Mouse (Mus musculus): ENCODE results near the gene Pcp4l1. TPM values are rescaled to one million over a fixed set of nuclear protein-coding genes. Genes with fewer than 3 reads are reported as not detected.

The Pcp4l1 gene
- 16.3 TPM for polyA plus RNA-seq (2014; fragmentation: Illumina TruSeq; extraction: RNeasy Lipid Tissue Mini Kit (QIAGEN cat#74804); ENCODE audit: low read depth, low replicate concordance)

GRCm38 (mm10) chr1:171195887-171196397 lies at the start of gene Pcp4l1:
Gene Pcp4l1 (minus strand): TSS chr1:171196268.

GRCm38 (mm10) chr1:171234126-171234525 lies 38.1 kb upstream of the Pcp4l1 start, which contains the start of gene Fcer1g:
Gene Fcer1g (minus strand): TSS chr1:171234365.

GRCm38 (mm10) chr1:171224857-171225256 lies 28.8 kb upstream of the Pcp4l1 start, which contains the start of gene Apoa2:
Gene Apoa2 (plus strand): TSS chr1:171225054.

GRCm38 (mm10) chr1:171222238-171223155 lies 26.4 kb upstream of the Pcp4l1 start, which contains the start of gene Tomm40l:
Gene Tomm40l (minus strand): TSS chr1:171222514.

GRCm38 (mm10) chr1:171213801-171214496 lies 17.9 kb upstream of the Pcp4l1 start, which contains the start of gene Nr1i3:
Gene Nr1i3 (plus strand): TSS chr1:171213970.

GRCm38 (mm10) chr1:171149974-171150760 lies 45.9 kb downstream of the Pcp4l1 start, which contains the start of the genes Sdhc and Mpz:
Gene Sdhc (minus strand): TSS chr1:171150603.
Gene Mpz (plus strand): TSS chr1:171150711.

Other genes starting within 250 kb of the Pcp4l1 start
- 104 TPM for gene Fcgr2b, start 219.7 kb downstream of the Pcp4l1 start, polyA plus RNA-seq (2014; fragmentation: Illumina TruSeq; extraction: RNeasy Lipid Tissue Mini Kit (QIAGEN cat#74804); ENCODE audit: low read depth, low replicate concordance)
- 2.0 TPM for gene Fcgr4, start 177.3 kb downstream of the Pcp4l1 start, polyA plus RNA-seq (2014; fragmentation: Illumina TruSeq; extraction: RNeasy Lipid Tissue Mini Kit (QIAGEN cat#74804); ENCODE audit: low read depth, low replicate concordance)
- 42.1 TPM for gene Fcgr3, start 131.3 kb downstream of the Pcp4l1 start, polyA plus RNA-seq (2014; fragmentation: Illumina TruSeq; extraction: RNeasy Lipid Tissue Mini Kit (QIAGEN cat#74804); ENCODE audit: low read depth, low replicate concordance)
- gene Cfap126, start 82.3 kb downstream of the Pcp4l1 start, polyA plus RNA-seq (2014; fragmentation: Illumina TruSeq; extraction: RNeasy Lipid Tissue Mini Kit (QIAGEN cat#74804); ENCODE audit: low read depth, low replicate concordance): 23.4 TPM
- 135 TPM for gene Sdhc, start 45.7 kb downstream of the Pcp4l1 start, polyA plus RNA-seq (2014; fragmentation: Illumina TruSeq; extraction: RNeasy Lipid Tissue Mini Kit (QIAGEN cat#74804); ENCODE audit: low read depth, low replicate concordance)
- 1.9 TPM for gene Mpz, start 45.6 kb downstream of the Pcp4l1 start, polyA plus RNA-seq (2014; fragmentation: Illumina TruSeq; extraction: RNeasy Lipid Tissue Mini Kit (QIAGEN cat#74804); ENCODE audit: low read depth, low replicate concordance)
- gene Nr1i3, start 17.7 kb upstream of the Pcp4l1 start, polyA plus RNA-seq (2014; fragmentation: Illumina TruSeq; extraction: RNeasy Lipid Tissue Mini Kit (QIAGEN cat#74804); ENCODE audit: low read depth, low replicate concordance): not detected
- gene Tomm40l, start 26.2 kb upstream of the Pcp4l1 start, polyA plus RNA-seq (2014; fragmentation: Illumina TruSeq; extraction: RNeasy Lipid Tissue Mini Kit (QIAGEN cat#74804); ENCODE audit: low read depth, low replicate concordance): 23.7 TPM
- 1.1 TPM for gene Apoa2, start 28.8 kb upstream of the Pcp4l1 start, polyA plus RNA-seq (2014; fragmentation: Illumina TruSeq; extraction: RNeasy Lipid Tissue Mini Kit (QIAGEN cat#74804); ENCODE audit: low read depth, low replicate concordance)
- gene Fcer1g, start 38.1 kb upstream of the Pcp4l1 start, polyA plus RNA-seq (2014; fragmentation: Illumina TruSeq; extraction: RNeasy Lipid Tissue Mini Kit (QIAGEN cat#74804); ENCODE audit: low read depth, low replicate concordance): 58.9 TPM
- 1.8 TPM for gene Adamts4, start 54.2 kb upstream of the Pcp4l1 start, polyA plus RNA-seq (2014; fragmentation: Illumina TruSeq; extraction: RNeasy Lipid Tissue Mini Kit (QIAGEN cat#74804); ENCODE audit: low read depth, low replicate concordance)
- 176 TPM for gene Ndufs2, start 55.1 kb upstream of the Pcp4l1 start, polyA plus RNA-seq (2014; fragmentation: Illumina TruSeq; extraction: RNeasy Lipid Tissue Mini Kit (QIAGEN cat#74804); ENCODE audit: low read depth, low replicate concordance)
- 40.5 TPM for gene B4galt3, start 74.1 kb upstream of the Pcp4l1 start, polyA plus RNA-seq (2014; fragmentation: Illumina TruSeq; extraction: RNeasy Lipid Tissue Mini Kit (QIAGEN cat#74804); ENCODE audit: low read depth, low replicate concordance)
- gene Ppox, start 84.9 kb upstream of the Pcp4l1 start, polyA plus RNA-seq (2014; fragmentation: Illumina TruSeq; extraction: RNeasy Lipid Tissue Mini Kit (QIAGEN cat#74804); ENCODE audit: low read depth, low replicate concordance): 43.4 TPM
- gene Usp21, start 91.7 kb upstream of the Pcp4l1 start, polyA plus RNA-seq (2014; fragmentation: Illumina TruSeq; extraction: RNeasy Lipid Tissue Mini Kit (QIAGEN cat#74804); ENCODE audit: low read depth, low replicate concordance): 28.1 TPM
- gene Ufc1, start 98.8 kb upstream of the Pcp4l1 start, polyA plus RNA-seq (2014; fragmentation: Illumina TruSeq; extraction: RNeasy Lipid Tissue Mini Kit (QIAGEN cat#74804); ENCODE audit: low read depth, low replicate concordance): 139 TPM
- gene Dedd, start 132.9 kb upstream of the Pcp4l1 start, polyA plus RNA-seq (2014; fragmentation: Illumina TruSeq; extraction: RNeasy Lipid Tissue Mini Kit (QIAGEN cat#74804); ENCODE audit: low read depth, low replicate concordance): 39.7 TPM
- gene Nit1, start 149.4 kb upstream of the Pcp4l1 start, polyA plus RNA-seq (2014; fragmentation: Illumina TruSeq; extraction: RNeasy Lipid Tissue Mini Kit (QIAGEN cat#74804); ENCODE audit: low read depth, low replicate concordance): 95.7 TPM
- 72.2 TPM for gene Pfdn2, start 149.4 kb upstream of the Pcp4l1 start, polyA plus RNA-seq (2014; fragmentation: Illumina TruSeq; extraction: RNeasy Lipid Tissue Mini Kit (QIAGEN cat#74804); ENCODE audit: low read depth, low replicate concordance)
- 5.5 TPM for gene Klhdc9, start 164.5 kb upstream of the Pcp4l1 start, polyA plus RNA-seq (2014; fragmentation: Illumina TruSeq; extraction: RNeasy Lipid Tissue Mini Kit (QIAGEN cat#74804); ENCODE audit: low read depth, low replicate concordance)
- gene Nectin4, start 173.8 kb upstream of the Pcp4l1 start, polyA plus RNA-seq (2014; fragmentation: Illumina TruSeq; extraction: RNeasy Lipid Tissue Mini Kit (QIAGEN cat#74804); ENCODE audit: low read depth, low replicate concordance): 27.6 TPM
- gene Arhgap30, start 192.7 kb upstream of the Pcp4l1 start, polyA plus RNA-seq (2014; fragmentation: Illumina TruSeq; extraction: RNeasy Lipid Tissue Mini Kit (QIAGEN cat#74804); ENCODE audit: low read depth, low replicate concordance): 6.5 TPM
- gene Usf1, start 215.0 kb upstream of the Pcp4l1 start, polyA plus RNA-seq (2014; fragmentation: Illumina TruSeq; extraction: RNeasy Lipid Tissue Mini Kit (QIAGEN cat#74804); ENCODE audit: low read depth, low replicate concordance): 59.3 TPM
- gene Tstd1, start 222.6 kb upstream of the Pcp4l1 start, polyA plus RNA-seq (2014; fragmentation: Illumina TruSeq; extraction: RNeasy Lipid Tissue Mini Kit (QIAGEN cat#74804); ENCODE audit: low read depth, low replicate concordance): 9.5 TPM
- gene F11r, start 241.3 kb upstream of the Pcp4l1 start, polyA plus RNA-seq (2014; fragmentation: Illumina TruSeq; extraction: RNeasy Lipid Tissue Mini Kit (QIAGEN cat#74804); ENCODE audit: low read depth, low replicate concordance): 71.7 TPM